Mouse (Mus musculus) forebrain, embryonic 13.5 days (tissue): Measurements from ENCODE around the gene Chp2. TPM values are rescaled to one million over a fixed set of nuclear protein-coding genes. Genes with fewer than 3 reads are reported as not detected.

Source experiments
- polyA plus RNA-seq: library from polyadenylated mRNA; unstranded; fragments of >200 nt; fragmentation: Nextera tagmentation; extraction: Ambion mirVana; gene quantifications from 2 replicates; pipeline ENCODE4 v1.2.1, GENCODE M21; 2015

The Chp2 gene
- polyA plus RNA-seq, 1 experiment from 2014 or later: 0.22 TPM

Other genes starting within 250 kb of the Chp2 start
- gene Cog7, start 237.8 kb upstream of the Chp2 start, polyA plus RNA-seq: 18.2 and 21.2 TPM in 2 replicates
- gene Gga2, start 198.3 kb upstream of the Chp2 start, polyA plus RNA-seq: 54.8 and 61.2 TPM in 2 replicates
- gene Ubfd1, start 152.3 kb upstream of the Chp2 start, polyA plus RNA-seq: 54.6 and 58.2 TPM in 2 replicates
- gene Ears2, start 152.2 kb upstream of the Chp2 start, polyA plus RNA-seq: 10.9 and 12.2 TPM in 2 replicates
- 653 and 663 TPM in 2 replicates for gene Ndufab1, start 117.6 kb upstream of the Chp2 start, polyA plus RNA-seq
- gene Palb2, start 86.5 kb upstream of the Chp2 start, polyA plus RNA-seq: 15.1 and 15.7 TPM in 2 replicates
- 140 and 148 TPM in 2 replicates for gene Dctn5, start 86.5 kb upstream of the Chp2 start, polyA plus RNA-seq
- gene Plk1, start 60.1 kb upstream of the Chp2 start, polyA plus RNA-seq: 118 and 124 TPM in 2 replicates
- 0.40 and 0.57 TPM in 2 replicates for gene Ern2, start 33.3 kb upstream of the Chp2 start, polyA plus RNA-seq
- gene Prkcb, start 69.3 kb downstream of the Chp2 start, polyA plus RNA-seq: 22.7 and 27.4 TPM in 2 replicates